Mouse (Mus musculus) left cerebral cortex, adult 9 months (tissue): ENCODE measurements around the gene C1qa.

Source experiments
- DNase-seq, 2 experiments: peaks; one replicate each; pipeline ENCODE4 v3.0.0; 2022; ENCODE audit warnings: low spot score in 2 of 2

C1qa gene

GRCm38 (mm10) chr4:136904767-136905539 lies 6.3 kb upstream of the C1qa start:
- no peak for DNase-seq

- no peak for DNase-seq
These were observed 551 bp upstream of the C1qa start for GRCm38 (mm10) chr4:136899154-136899553.

- no peak for DNase-seq
These were observed 462 bp downstream of the C1qa start for GRCm38 (mm10) chr4:136898084-136898598.

GRCm38 (mm10) chr4:136896461-136896860 lies 2.1 kb downstream of the C1qa start:
- no peak for DNase-seq

- DNase-seq = no peak
These were observed 2.7 kb downstream of the C1qa start for GRCm38 (mm10) chr4:136895861-136896260.

- DNase-seq = no peak
These were observed 3.8 kb downstream of the C1qa start for GRCm38 (mm10) chr4:136894821-136895220.

- peak in 1 of 2 experiments; percentile 55 for DNase-seq
These were observed 4.7 kb downstream of the C1qa start for GRCm38 (mm10) chr4:136893691-136894543.

GRCm38 (mm10) chr4:136892811-136893210 lies 5.8 kb downstream of the C1qa start, which contains the start of gene C1qc:
C1qc (minus strand) TSS chr4:136893065.
- peak; percentile 35 to 47 for DNase-seq

GRCm38 (mm10) chr4:136892371-136892770 lies 6.2 kb downstream of the C1qa start:
- no peak for DNase-seq

GRCm38 (mm10) chr4:136891115-136891514 lies 7.5 kb downstream of the C1qa start:
- DNase-seq = no peak

- no peak for DNase-seq
These were observed 8.6 kb downstream of the C1qa start for GRCm38 (mm10) chr4:136889981-136890380.

GRCm38 (mm10) chr4:136887714-136888113 lies 10.9 kb downstream of the C1qa start:
- DNase-seq = no peak

- DNase-seq = peak in 1 of 2 experiments; percentile 39
These were observed 12.5 kb downstream of the C1qa start, which contains the start of gene C1qb for GRCm38 (mm10) chr4:136886101-136886500. C1qb (minus strand) TSS chr4:136886187.

GRCm38 (mm10) chr4:136878601-136879000 lies 20.0 kb downstream of the C1qa start:
- no peak for DNase-seq

GRCm38 (mm10) chr4:136878171-136878570 lies 20.4 kb downstream of the C1qa start:
- DNase-seq = no peak

- DNase-seq = peak in 1 of 2 experiments; percentile 43
These were observed 21.6 kb downstream of the C1qa start for GRCm38 (mm10) chr4:136876971-136877370.

- no peak for DNase-seq
These were observed 23.6 kb downstream of the C1qa start for GRCm38 (mm10) chr4:136875012-136875411.

- no peak for DNase-seq
These were observed 30.2 kb downstream of the C1qa start for GRCm38 (mm10) chr4:136868371-136868770.

GRCm38 (mm10) chr4:136867690-136868345 lies 30.8 kb downstream of the C1qa start:
- no peak for DNase-seq

- no peak for DNase-seq
These were observed 33.1 kb downstream of the C1qa start for GRCm38 (mm10) chr4:136865531-136865930.

GRCm38 (mm10) chr4:136864751-136865470 lies 33.7 kb downstream of the C1qa start:
- DNase-seq = no peak
